Mouse (Mus musculus): ENCODE results near the gene Ablim2. TPM values are rescaled to one million over a fixed set of nuclear protein-coding genes. Genes with fewer than 3 reads are reported as not detected.

The Ablim2 gene
- polyA plus RNA-seq, 1 experiment: 3.4 TPM

- H3K4me3 ChIP-seq (ENCODE audit: insufficient read depth, low read length): no peak overlapping the region
These were observed 168.8 kb downstream of the Ablim2 start for GRCm38 (mm10) chr5:35926511-35926910.

GRCm38 (mm10) chr5:35931296-35931695, 173.6 kb downstream of the Ablim2 start:
- H3K27ac ChIP-seq (ENCODE audit: insufficient read depth, low read depth, low read length): no peak overlapping the region
- H3K4me1 ChIP-seq (ENCODE audit: control insufficient read depth, insufficient read depth, low read length): no peaks in the 10 kb centered on the region
- TF ChIP-seq CTCF (IDR thresholded peaks at IDR 0.05; ENCODE audit: low read depth, low read length) (no peak), POLR2A (IDR thresholded peaks at IDR 0.05; ENCODE audit: borderline replicate concordance, low read depth, low read length) (no peak)
- no peak overlapping the region for H3K4me3 ChIP-seq (ENCODE audit: insufficient read depth, low read length)

More at GRCm38 (mm10) chr5:35926511-35926910, 168.8 kb downstream of the Ablim2 start:
- Histone ChIP-seq H3K27ac (ENCODE audit: insufficient read depth, low read depth, low read length) (no peak overlapping the region), H3K4me1 (ENCODE audit: control insufficient read depth, insufficient read depth, low read length) (no peaks in the 10 kb centered on the region)
- TF ChIP-seq CTCF (IDR thresholded peaks at IDR 0.05; ENCODE audit: low read depth, low read length): no peak
- no peak for TF ChIP-seq POLR2A (IDR thresholded peaks at IDR 0.05; ENCODE audit: borderline replicate concordance, low read depth, low read length)

GRCm38 (mm10) chr5:35933059-35933458, 175.4 kb downstream of the Ablim2 start:
- Histone ChIP-seq H3K4me3 (ENCODE audit: insufficient read depth, low read length) (no peak overlapping the region), H3K4me1 (ENCODE audit: control insufficient read depth, insufficient read depth, low read length) (no peaks in the 10 kb centered on the region), H3K27ac (ENCODE audit: insufficient read depth, low read depth, low read length) (no peak overlapping the region)
- TF ChIP-seq POLR2A (IDR thresholded peaks at IDR 0.05; ENCODE audit: borderline replicate concordance, low read depth, low read length) (no peak), CTCF (IDR thresholded peaks at IDR 0.05; ENCODE audit: low read depth, low read length) (no peak)

Other genes starting within 250 kb of the Ablim2 start
- not detected in 2 replicates for gene Cpz, start 232.2 kb upstream of the Ablim2 start, polyA plus RNA-seq (2012; ENCODE audit: insufficient read depth, insufficient read length, missing spikeins)
- 5.2 and 6.8 TPM in 2 replicates for gene Trmt44, start 182.8 kb upstream of the Ablim2 start, polyA plus RNA-seq (2012; ENCODE audit: insufficient read depth, insufficient read length, missing spikeins)
- 86.6 and 110 TPM in 2 replicates for gene Acox3, start 174.8 kb upstream of the Ablim2 start, polyA plus RNA-seq (2012; ENCODE audit: insufficient read depth, insufficient read length, missing spikeins)
- gene Htra3, start 78.1 kb upstream of the Ablim2 start, polyA plus RNA-seq (2012; ENCODE audit: insufficient read depth, insufficient read length, missing spikeins): 0.98 and 1.1 TPM in 2 replicates
- 18.2 and 23.0 TPM in 2 replicates for gene Sh3tc1, start 17.9 kb upstream of the Ablim2 start, polyA plus RNA-seq (2012; ENCODE audit: insufficient read depth, insufficient read length, missing spikeins)
- gene Afap1, start 135.4 kb downstream of the Ablim2 start, polyA plus RNA-seq (2012; ENCODE audit: insufficient read depth, insufficient read length, missing spikeins): 0.95 and 2.0 TPM in 2 replicates